Mouse (Mus musculus): Measurements from ENCODE around the gene Prkcb. TPM values are rescaled to one million over a fixed set of nuclear protein-coding genes. Genes with fewer than 3 reads are reported as not detected.

Prkcb gene
- polyA plus RNA-seq, 1 experiment from 2014 or later: 5.4 TPM

DNA sequence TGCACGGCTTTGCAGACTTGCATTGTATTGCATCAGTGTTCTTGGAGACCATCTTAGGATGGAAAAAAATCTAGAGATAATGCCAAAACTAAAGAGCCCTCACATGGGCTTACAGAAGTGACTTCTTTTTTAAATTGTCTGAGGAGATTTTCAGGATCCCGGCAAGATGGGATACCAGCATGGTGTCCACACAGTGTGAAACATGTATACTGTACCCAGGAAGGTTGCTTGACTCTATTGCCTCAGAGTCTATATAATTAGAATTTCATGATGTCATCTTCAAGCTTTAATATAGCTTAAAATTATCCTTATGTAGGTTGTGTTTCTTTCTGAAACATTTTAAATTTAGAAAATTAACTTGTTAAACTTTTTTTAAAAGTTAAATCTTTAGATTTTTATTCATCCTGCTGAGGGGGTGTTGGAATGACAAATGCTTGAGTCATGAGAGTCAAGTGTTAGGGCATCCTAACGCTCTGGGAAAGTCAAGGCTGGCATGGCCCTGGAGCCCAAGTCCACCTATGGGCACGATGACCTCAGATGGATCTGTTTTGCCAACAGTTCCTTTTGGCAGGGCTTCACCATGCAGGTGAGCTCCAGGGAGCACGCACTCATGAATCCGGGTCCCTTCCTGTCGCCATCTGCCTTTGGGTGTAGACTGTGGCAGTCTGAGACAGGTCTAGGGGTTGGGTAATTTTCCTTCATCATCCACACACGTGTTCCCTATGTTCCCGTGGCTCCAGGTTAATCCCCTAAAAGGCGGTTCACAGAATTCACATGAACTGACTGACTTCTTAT lies 92.0 kb downstream of the Prkcb start:
- H3K4me3 ChIP-seq (ENCODE audit: low read depth, low read length): no peak overlapping the region

DNA sequence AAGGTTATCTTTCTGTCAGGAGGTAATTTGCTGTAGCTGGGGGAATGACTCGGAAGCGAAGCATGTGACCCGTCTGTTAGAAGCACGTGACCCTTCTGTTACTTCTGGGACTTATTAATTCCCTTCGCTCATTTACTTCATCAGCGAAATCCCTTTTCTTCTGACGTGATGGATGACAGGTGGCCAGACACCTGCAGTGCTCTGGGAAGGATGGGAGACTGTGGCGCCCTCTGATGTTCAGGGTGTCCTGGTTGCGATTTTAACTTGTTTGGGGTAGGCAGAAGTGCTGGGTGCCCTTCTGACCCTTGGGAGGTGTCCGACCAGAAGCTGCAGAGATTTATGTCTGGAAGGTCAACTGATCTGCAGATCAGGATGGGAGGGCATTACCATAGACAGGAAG lies 93.0 kb downstream of the Prkcb start:
- Histone ChIP-seq H3K9ac (replicated peaks; ENCODE audit: low read length) (no peak overlapping the region), H3K9me3 (replicated peaks; ENCODE audit: control insufficient read depth, low read length) (no peaks in the 10 kb centered on the region), H3K27ac (replicated peaks; ENCODE audit: low read depth, low read length) (no peak overlapping the region), H3K27me3 (ENCODE audit: control insufficient read depth, insufficient read depth, low read length) (no peaks in the 10 kb centered on the region), H3K4me2 (ENCODE audit: low read depth, low read length) (no peak overlapping the region), H3K4me1 (ENCODE audit: control insufficient read depth, insufficient read depth, low read length) (no peaks in the 10 kb centered on the region), H3K4me3 (ENCODE audit: low read depth, low read length) (no peak overlapping the region), H3K36me3 (replicated peaks; ENCODE audit: control insufficient read depth, insufficient read depth, low read depth, low read length) (no peaks in the 10 kb centered on the region)
- DNase-seq (ENCODE audit: low spot score): no peak
- no peak for ATAC-seq (replicated peaks; ENCODE audit: insufficient number of reproducible peaks, low FRiP score, low TSS enrichment, low read depth)
- 50% methylated on average over 10 of the region's 10 CpGs for WGBS

More for the DNA sequence above, 92.0 kb downstream of the Prkcb start:
- Histone ChIP-seq H3K4me1 (ENCODE audit: control insufficient read depth, insufficient read depth, low read length) (no peaks in the 10 kb centered on the region), H3K9ac (replicated peaks; ENCODE audit: low read length) (no peak overlapping the region), H3K27me3 (ENCODE audit: control insufficient read depth, insufficient read depth, low read length) (no peaks in the 10 kb centered on the region), H3K36me3 (replicated peaks; ENCODE audit: control insufficient read depth, insufficient read depth, low read depth, low read length) (no peaks in the 10 kb centered on the region), H3K27ac (replicated peaks; ENCODE audit: low read depth, low read length) (no peak overlapping the region), H3K4me2 (ENCODE audit: low read depth, low read length) (no peak overlapping the region), H3K9me3 (replicated peaks; ENCODE audit: control insufficient read depth, low read length) (no peaks in the 10 kb centered on the region)
- DNase-seq (ENCODE audit: low spot score): no peak
- 84% methylated on average over 10 of the region's 10 CpGs for WGBS
- ATAC-seq (replicated peaks; ENCODE audit: insufficient number of reproducible peaks, low FRiP score, low TSS enrichment, low read depth): no peak

DNA sequence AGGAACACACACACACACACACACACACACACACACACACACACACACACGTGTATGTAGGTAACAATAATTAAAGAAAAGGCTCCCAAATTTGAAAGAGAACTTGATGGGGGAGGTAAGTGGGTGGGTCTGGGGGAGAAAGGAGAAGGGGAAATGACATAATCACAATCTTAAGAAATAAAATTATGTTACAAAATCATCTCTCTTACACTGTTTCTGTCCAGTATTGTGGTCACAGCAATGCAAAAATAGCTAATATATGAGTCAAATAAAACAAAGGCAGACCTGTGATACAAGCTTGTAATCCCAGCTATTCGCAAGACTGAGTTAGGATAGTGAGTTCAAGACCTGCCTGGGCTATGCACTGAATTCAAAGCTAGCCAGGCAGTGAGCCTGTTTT lies 94.7 kb downstream of the Prkcb start:
- WGBS: 74% methylated on average over 2 of the region's 2 CpGs
- H3K9me3 ChIP-seq (replicated peaks; ENCODE audit: control insufficient read depth, low read length): no peaks in the 10 kb centered on the region
- no peaks in the 10 kb centered on the region for H3K4me1 ChIP-seq (ENCODE audit: control insufficient read depth, insufficient read depth, low read length)
- ATAC-seq (replicated peaks; ENCODE audit: insufficient number of reproducible peaks, low FRiP score, low TSS enrichment, low read depth) (no peak), DNase-seq (ENCODE audit: low spot score) (no peak)
- no peaks in the 10 kb centered on the region for H3K36me3 ChIP-seq (replicated peaks; ENCODE audit: control insufficient read depth, insufficient read depth, low read depth, low read length)
- H3K4me2 ChIP-seq (ENCODE audit: low read depth, low read length): no peak overlapping the region
- H3K27ac ChIP-seq (replicated peaks; ENCODE audit: low read depth, low read length): no peak overlapping the region
- H3K4me3 ChIP-seq (ENCODE audit: low read depth, low read length): no peak overlapping the region
- no peaks in the 10 kb centered on the region for H3K27me3 ChIP-seq (ENCODE audit: control insufficient read depth, insufficient read depth, low read length)
- H3K9ac ChIP-seq (replicated peaks; ENCODE audit: low read length): no peak overlapping the region

DNA sequence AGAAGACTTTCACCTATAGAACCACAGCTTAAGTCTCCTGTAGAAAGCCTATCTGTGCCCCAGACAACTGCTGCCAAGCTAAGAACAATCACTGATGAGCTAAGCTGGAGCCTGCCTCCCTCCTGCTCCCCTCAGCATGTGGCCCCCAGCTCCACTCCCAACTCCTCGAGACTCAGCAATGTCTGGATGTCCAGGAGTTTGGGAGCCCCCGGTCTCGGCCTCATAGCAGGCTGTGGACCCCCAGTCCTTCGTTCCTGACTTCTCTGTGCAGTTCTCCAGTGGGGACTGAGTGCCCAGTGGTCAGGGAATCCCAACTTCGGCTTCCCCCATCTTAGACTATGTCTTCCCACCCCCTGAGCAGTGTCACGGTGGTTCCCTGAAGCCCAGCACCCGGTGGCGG lies 96.3 kb downstream of the Prkcb start:
- Histone ChIP-seq H3K36me3 (replicated peaks; ENCODE audit: control insufficient read depth, insufficient read depth, low read depth, low read length) (no peaks in the 10 kb centered on the region), H3K9ac (replicated peaks; ENCODE audit: low read length) (no peak overlapping the region), H3K4me1 (ENCODE audit: control insufficient read depth, insufficient read depth, low read length) (no peaks in the 10 kb centered on the region), H3K4me3 (ENCODE audit: low read depth, low read length) (no peak overlapping the region), H3K9me3 (replicated peaks; ENCODE audit: control insufficient read depth, low read length) (no peaks in the 10 kb centered on the region), H3K27me3 (ENCODE audit: control insufficient read depth, insufficient read depth, low read length) (no peaks in the 10 kb centered on the region), H3K4me2 (ENCODE audit: low read depth, low read length) (no peak overlapping the region), H3K27ac (replicated peaks; ENCODE audit: low read depth, low read length) (no peak overlapping the region)
- DNase-seq (ENCODE audit: low spot score) (no peak), ATAC-seq (replicated peaks; ENCODE audit: insufficient number of reproducible peaks, low FRiP score, low TSS enrichment, low read depth) (no peak)
- WGBS: 73% methylated on average over 8 of the region's 8 CpGs

DNA sequence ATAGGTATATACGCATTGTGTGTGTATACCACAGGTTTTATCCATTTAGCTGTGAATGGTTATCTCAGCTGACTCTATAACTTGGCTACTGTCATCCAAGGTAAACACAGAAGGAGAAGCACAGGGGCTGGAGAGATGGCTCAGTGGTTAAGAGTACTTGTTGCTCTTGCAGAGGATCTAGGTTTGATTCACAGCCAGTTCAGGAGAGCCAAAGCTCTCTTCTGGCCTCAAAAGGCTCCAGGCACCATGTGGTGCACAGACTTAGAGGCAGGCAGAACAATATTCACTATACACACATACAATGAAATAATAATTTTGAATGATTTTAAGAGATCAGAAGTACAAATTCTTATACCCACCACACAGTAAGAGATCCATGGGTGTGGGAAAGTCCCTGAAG lies 98.0 kb downstream of the Prkcb start:
- DNase-seq (ENCODE audit: low spot score): no peak

DNA sequence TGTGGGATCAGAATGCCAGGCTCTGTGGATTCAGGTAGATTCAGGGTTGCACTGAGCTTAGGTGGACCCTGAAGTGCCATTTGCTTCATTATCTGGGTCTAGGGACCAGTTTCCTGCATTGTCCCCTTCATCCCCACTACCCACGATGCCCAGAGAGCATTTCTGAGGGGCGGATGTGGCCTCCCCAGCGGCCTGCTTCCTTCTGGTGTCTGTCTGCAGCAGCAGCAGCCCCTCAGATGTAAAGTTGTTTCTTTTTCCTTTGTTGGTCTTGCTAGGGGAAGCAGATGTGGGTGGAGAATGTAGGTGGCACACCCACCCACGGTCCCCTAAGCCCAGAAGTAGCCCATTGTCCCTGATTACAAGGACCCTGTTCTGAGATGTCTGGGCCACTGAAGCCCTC lies 99.3 kb downstream of the Prkcb start:
- ATAC-seq (replicated peaks; ENCODE audit: insufficient number of reproducible peaks, low FRiP score, low TSS enrichment, low read depth): no peak

More for the DNA sequence above, 98.0 kb downstream of the Prkcb start:
- H3K27me3 ChIP-seq (ENCODE audit: control insufficient read depth, insufficient read depth, low read length): no peaks in the 10 kb centered on the region
- H3K27ac ChIP-seq (replicated peaks; ENCODE audit: low read depth, low read length): no peak overlapping the region
- no peaks in the 10 kb centered on the region for H3K9me3 ChIP-seq (replicated peaks; ENCODE audit: control insufficient read depth, low read length)
- H3K9ac ChIP-seq (replicated peaks; ENCODE audit: low read length): no peak overlapping the region
- H3K4me2 ChIP-seq (ENCODE audit: low read depth, low read length): no peak overlapping the region
- no peak for ATAC-seq (replicated peaks; ENCODE audit: insufficient number of reproducible peaks, low FRiP score, low TSS enrichment, low read depth)
- no peaks in the 10 kb centered on the region for H3K4me1 ChIP-seq (ENCODE audit: control insufficient read depth, insufficient read depth, low read length)
- no peak overlapping the region for H3K4me3 ChIP-seq (ENCODE audit: low read depth, low read length)
- WGBS: 95% methylated on average over 1 of the region's 1 CpGs
- no peaks in the 10 kb centered on the region for H3K36me3 ChIP-seq (replicated peaks; ENCODE audit: control insufficient read depth, insufficient read depth, low read depth, low read length)

DNA sequence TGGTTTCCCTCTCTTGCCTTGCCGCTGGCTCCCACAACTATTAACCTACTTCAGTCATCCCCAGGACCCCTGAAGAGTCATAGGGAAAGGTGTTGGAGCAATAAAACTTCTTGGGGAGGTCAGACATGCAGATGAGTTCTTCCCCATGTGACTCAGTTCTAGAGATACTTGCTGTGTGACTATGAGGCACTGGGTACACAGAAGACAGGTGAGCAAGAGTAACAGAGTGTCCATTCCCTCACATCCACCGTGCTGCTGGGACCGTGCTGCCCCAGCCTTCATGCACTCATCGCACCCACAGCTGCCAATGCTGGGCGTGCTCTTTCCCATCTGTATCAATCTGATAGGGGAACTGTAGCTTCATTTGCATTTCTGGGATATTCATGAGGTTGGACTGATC lies 100.3 kb downstream of the Prkcb start:
- DNase-seq (ENCODE audit: low spot score) (no peak), ATAC-seq (replicated peaks; ENCODE audit: insufficient number of reproducible peaks, low FRiP score, low TSS enrichment, low read depth) (no peak)
- Histone ChIP-seq H3K9me3 (replicated peaks; ENCODE audit: control insufficient read depth, low read length) (no peaks in the 10 kb centered on the region), H3K27me3 (ENCODE audit: control insufficient read depth, insufficient read depth, low read length) (no peaks in the 10 kb centered on the region), H3K4me2 (ENCODE audit: low read depth, low read length) (no peak overlapping the region), H3K4me1 (ENCODE audit: control insufficient read depth, insufficient read depth, low read length) (no peaks in the 10 kb centered on the region), H3K36me3 (replicated peaks; ENCODE audit: control insufficient read depth, insufficient read depth, low read depth, low read length) (no peaks in the 10 kb centered on the region), H3K9ac (replicated peaks; ENCODE audit: low read length) (no peak overlapping the region), H3K27ac (replicated peaks; ENCODE audit: low read depth, low read length) (no peak overlapping the region), H3K4me3 (ENCODE audit: low read depth, low read length) (no peak overlapping the region)
- 83% methylated on average over 5 of the region's 5 CpGs for WGBS

More for the DNA sequence above, 99.3 kb downstream of the Prkcb start:
- WGBS: 75% methylated on average over 4 of the region's 4 CpGs
- no peak overlapping the region for H3K4me3 ChIP-seq (ENCODE audit: low read depth, low read length)
- H3K9me3 ChIP-seq (replicated peaks; ENCODE audit: control insufficient read depth, low read length): no peaks in the 10 kb centered on the region
- no peak for DNase-seq (ENCODE audit: low spot score)
- H3K36me3 ChIP-seq (replicated peaks; ENCODE audit: control insufficient read depth, insufficient read depth, low read depth, low read length): no peaks in the 10 kb centered on the region
- no peak overlapping the region for H3K27ac ChIP-seq (replicated peaks; ENCODE audit: low read depth, low read length)
- H3K4me1 ChIP-seq (ENCODE audit: control insufficient read depth, insufficient read depth, low read length): no peaks in the 10 kb centered on the region
- no peak overlapping the region for H3K9ac ChIP-seq (replicated peaks; ENCODE audit: low read length)
- no peaks in the 10 kb centered on the region for H3K27me3 ChIP-seq (ENCODE audit: control insufficient read depth, insufficient read depth, low read length)
- no peak overlapping the region for H3K4me2 ChIP-seq (ENCODE audit: low read depth, low read length)

DNA sequence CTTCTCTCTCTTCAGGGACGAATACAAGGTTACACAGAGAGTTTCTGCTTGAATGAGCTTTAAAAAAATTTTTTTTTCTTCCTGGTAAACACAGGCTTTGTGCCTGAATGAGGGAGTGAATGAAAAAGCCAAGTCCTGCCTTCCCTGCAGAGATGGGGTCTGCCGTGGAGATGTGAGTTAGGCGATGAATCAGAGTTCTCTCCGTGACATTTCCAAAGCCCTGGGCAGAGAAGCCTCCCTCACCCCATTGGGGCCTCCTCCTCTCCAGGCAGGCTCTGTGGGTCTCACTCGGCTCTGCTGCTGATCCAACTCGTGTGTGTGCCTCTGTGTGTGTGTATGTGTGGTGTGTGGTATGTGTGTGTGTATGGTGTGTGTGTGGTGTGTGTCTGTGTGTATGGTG lies 101.1 kb downstream of the Prkcb start:
- H3K4me2 ChIP-seq (ENCODE audit: low read depth, low read length): no peak overlapping the region
- H3K4me3 ChIP-seq (ENCODE audit: low read depth, low read length): no peak overlapping the region
- WGBS: 41% methylated on average over 6 of the region's 6 CpGs
- DNase-seq (ENCODE audit: low spot score): no peak
- H3K27ac ChIP-seq (replicated peaks; ENCODE audit: low read depth, low read length): no peak overlapping the region
- ATAC-seq (replicated peaks; ENCODE audit: insufficient number of reproducible peaks, low FRiP score, low TSS enrichment, low read depth): no peak
- H3K4me1 ChIP-seq (ENCODE audit: control insufficient read depth, insufficient read depth, low read length): no peaks in the 10 kb centered on the region
- no peaks in the 10 kb centered on the region for H3K36me3 ChIP-seq (replicated peaks; ENCODE audit: control insufficient read depth, insufficient read depth, low read depth, low read length)
- H3K9ac ChIP-seq (replicated peaks; ENCODE audit: low read length): no peak overlapping the region
- H3K27me3 ChIP-seq (ENCODE audit: control insufficient read depth, insufficient read depth, low read length): no peaks in the 10 kb centered on the region
- H3K9me3 ChIP-seq (replicated peaks; ENCODE audit: control insufficient read depth, low read length): no peaks in the 10 kb centered on the region
